Mouse (Mus musculus) granulocyte monocyte progenitor cell, adult 5-6 weeks (primary cell): Measurements from ENCODE around the gene Gm10061. TPM values are rescaled to one million over a fixed set of nuclear protein-coding genes. Genes with fewer than 3 reads are reported as not detected.
"Not testable (repeated sequence)": the region's sequence is repeated elsewhere in the genome, so short reads cannot be mapped to it uniquely, and the experiment has no call there.

Experiments used
- ATAC-seq: replicated peaks from 2 replicates; pipeline ENCODE4 v1.8.0; 2016; ENCODE audit warnings: mild to moderate bottlenecking, moderate TSS enrichment, inconsistent platforms; ENCODE audit not compliant: poor library complexity, severe bottlenecking
- total RNA-seq, 2 experiments: library from RNA; stranded (forward) in 1 of 2; stranded (reverse) in 1 of 2; fragments of 200-712, 200-1000 nt in 1 of 2; fragments of >200 nt in 1 of 2; fragmentation: Nextera tagmentation in 1 of 2; gene quantifications; 2 replicates each; pipeline ENCODE4 v1.2.3; 2014 to 2017

Gm10061 gene
- total RNA-seq (2014; fragmentation: Nextera tagmentation): not detected in 2 replicates
- not detected in 2 replicates for total RNA-seq (2017)

DNA sequence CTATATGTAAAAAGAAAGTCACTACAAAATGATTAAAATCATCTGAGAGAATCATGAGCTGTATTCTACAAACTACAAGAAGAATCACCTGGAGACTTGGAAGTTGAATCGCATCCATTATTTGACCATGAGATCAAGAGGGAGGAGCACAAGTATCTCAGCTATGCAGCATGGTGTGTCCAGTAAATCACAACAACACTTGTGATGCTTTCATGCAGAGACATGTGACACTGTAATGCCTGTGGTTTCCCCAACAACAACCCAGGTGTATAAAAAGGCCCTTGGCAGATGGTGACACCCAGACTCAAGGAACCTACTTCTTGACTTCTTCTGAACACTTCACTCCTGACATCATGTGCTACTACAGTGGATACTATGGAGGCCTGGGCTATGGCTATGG is at the start of gene Gm10061:
Gene Gm10061 (plus strand): TSS at position 301 of the 400 bp plus-strand sequence.
- no peak for ATAC-seq

GRCm38 (mm10) chr16:89140551-89140950 is 10.3 kb upstream of the Gm10061 start, which contains the start of gene Gm6358:
TSS of gene Gm6358 (plus strand) at chr16:89140851.
- no peak for ATAC-seq

DNA sequence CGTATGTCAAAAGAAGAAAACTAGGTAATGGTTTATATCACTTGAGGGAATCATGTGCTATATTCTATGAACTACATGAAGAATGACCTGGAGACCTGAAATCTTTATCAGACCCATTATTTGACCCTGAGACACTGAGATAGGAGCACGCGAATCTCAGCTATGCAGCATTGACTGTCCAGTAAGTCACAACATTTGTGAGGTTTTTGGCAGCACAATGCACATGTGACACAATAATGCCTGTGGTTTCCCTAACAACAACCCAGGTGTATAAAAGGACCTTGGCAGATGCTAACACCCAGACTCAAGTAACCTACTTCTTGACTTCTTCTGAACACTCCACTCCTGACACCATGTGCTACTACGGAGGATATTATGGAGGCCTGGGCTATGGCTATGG is 6.8 kb downstream of the Gm10061 start, which contains the start of gene Gm9789:
Gene Gm9789 (plus strand): TSS at position 301 of the 400 bp plus-strand sequence.
- ATAC-seq: no peak

GRCm38 (mm10) chr16:89169190-89169589 is 18.3 kb downstream of the Gm10061 start, which contains the start of gene Gm7735:
TSS of gene Gm7735 (plus strand) at chr16:89169490.
- not testable (repeated sequence) for ATAC-seq

- no peak for ATAC-seq
Measured at GRCm38 (mm10) chr16:89174435-89174834, 23.5 kb downstream of the Gm10061 start, which contains the start of gene 1110057P08Rik. TSS of gene 1110057P08Rik (plus strand) at chr16:89174735.

DNA sequence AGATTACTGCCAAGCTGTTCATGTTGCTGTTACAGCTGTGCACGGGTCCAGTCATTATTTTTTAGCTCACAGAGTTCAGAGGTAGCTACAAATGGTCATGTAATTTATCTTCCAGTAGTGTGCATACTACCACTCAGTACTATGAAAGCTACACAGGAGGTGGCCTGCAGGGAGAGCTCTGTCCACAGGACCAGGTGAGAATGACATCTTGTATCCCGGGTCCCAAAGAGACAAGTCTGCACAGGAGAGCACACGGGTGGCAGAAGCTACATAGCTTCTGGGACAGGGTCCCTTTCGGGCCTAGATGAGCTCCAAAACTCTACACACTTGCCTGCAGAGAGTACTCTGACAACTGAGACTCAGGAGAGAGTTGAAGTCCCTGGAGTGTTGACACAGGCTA is 37.7 kb downstream of the Gm10061 start:
- no peak for ATAC-seq

Other genes starting within 250 kb of the Gm10061 start
- not detected in 2 replicates for gene Krtap19-9b, start 218.8 kb upstream of the Gm10061 start, total RNA-seq (2014; fragmentation: Nextera tagmentation)
- not detected in 2 replicates for gene Krtap19-9b, start 218.8 kb upstream of the Gm10061 start, total RNA-seq (2017)
- not detected in 2 replicates for gene Krtap16-3, start 188.2 kb upstream of the Gm10061 start, total RNA-seq (2014; fragmentation: Nextera tagmentation)
- not detected in 2 replicates for gene Krtap16-3, start 188.2 kb upstream of the Gm10061 start, total RNA-seq (2017)
- gene Krtap22-2, start 140.3 kb upstream of the Gm10061 start, total RNA-seq (2014; fragmentation: Nextera tagmentation): not detected in 2 replicates
- not detected in 2 replicates for gene Krtap22-2, start 140.3 kb upstream of the Gm10061 start, total RNA-seq (2017)
- gene Gm10229, start 135.8 kb upstream of the Gm10061 start, total RNA-seq (2014; fragmentation: Nextera tagmentation): not detected in 2 replicates
- not detected in 2 replicates for gene Gm10229, start 135.8 kb upstream of the Gm10061 start, total RNA-seq (2017)
- not detected in 2 replicates for gene Krtap6-1, start 119.4 kb upstream of the Gm10061 start, total RNA-seq (2014; fragmentation: Nextera tagmentation)
- not detected in 2 replicates for gene Krtap6-1, start 119.4 kb upstream of the Gm10061 start, total RNA-seq (2017)
- gene Gm10228, start 109.6 kb upstream of the Gm10061 start, total RNA-seq (2014; fragmentation: Nextera tagmentation): not detected in 2 replicates
- not detected in 2 replicates for gene Gm10228, start 109.6 kb upstream of the Gm10061 start, total RNA-seq (2017)
- not detected in 2 replicates for gene Krtap6-5, start 103.2 kb upstream of the Gm10061 start, total RNA-seq (2014; fragmentation: Nextera tagmentation)
- gene Krtap6-5, start 103.2 kb upstream of the Gm10061 start, total RNA-seq (2017): not detected in 2 replicates
- not detected in 2 replicates for gene 1110025L11Rik, start 87.1 kb upstream of the Gm10061 start, total RNA-seq (2014; fragmentation: Nextera tagmentation)
- gene 1110025L11Rik, start 87.1 kb upstream of the Gm10061 start, total RNA-seq (2017): not detected in 2 replicates
- gene Krtap6-3, start 67.1 kb upstream of the Gm10061 start, total RNA-seq (2014; fragmentation: Nextera tagmentation): not detected in 2 replicates
- gene Krtap6-3, start 67.1 kb upstream of the Gm10061 start, total RNA-seq (2017): not detected in 2 replicates
- gene Gm6358, start 10.2 kb upstream of the Gm10061 start, total RNA-seq (2014; fragmentation: Nextera tagmentation): not detected in 2 replicates
- gene Gm6358, start 10.2 kb upstream of the Gm10061 start, total RNA-seq (2017): not detected in 2 replicates
- not detected in 2 replicates for gene Gm9789, start 6.9 kb downstream of the Gm10061 start, total RNA-seq (2014; fragmentation: Nextera tagmentation)
- gene Gm9789, start 6.9 kb downstream of the Gm10061 start, total RNA-seq (2017): not detected in 2 replicates
- gene Gm7735, start 18.4 kb downstream of the Gm10061 start, total RNA-seq (2014; fragmentation: Nextera tagmentation): not detected in 2 replicates
- not detected in 2 replicates for gene Gm7735, start 18.4 kb downstream of the Gm10061 start, total RNA-seq (2017)
- not detected in 2 replicates for gene 1110057P08Rik, start 23.6 kb downstream of the Gm10061 start, total RNA-seq (2014; fragmentation: Nextera tagmentation)
- not detected in 2 replicates for gene 1110057P08Rik, start 23.6 kb downstream of the Gm10061 start, total RNA-seq (2017)
- gene Krtap20-2, start 54.8 kb downstream of the Gm10061 start, total RNA-seq (2014; fragmentation: Nextera tagmentation): not detected in 2 replicates
- gene Krtap20-2, start 54.8 kb downstream of the Gm10061 start, total RNA-seq (2017): not detected in 2 replicates